Mouse (Mus musculus) stomach, postnatal 0 days (tissue): ENCODE results near the gene Gfpt2. TPM values are rescaled to one million over a fixed set of nuclear protein-coding genes. Genes with fewer than 3 reads are reported as not detected.
A peak's percentile ranks its signal among the peaks of the same experiment; 100 is the strongest.

Experiments used
- ATAC-seq: fragments of 200-750 bp; cut with Nextera tagmentation; 2 replicates; pipeline ENCODE4 v1.8.0; 2017; ENCODE audit not compliant: low FRiP score, low TSS enrichment
- DNase-seq: peaks from one replicate; pipeline ENCODE4 v3.0.0-alpha.2; 2016; ENCODE audit warnings: low spot score
- H3K27ac ChIP-seq: fragments of 300-500 bp; sonication (generic); replicated peaks from 2 replicates; pipeline ENCODE4 v1.5.1; 2014; ENCODE audit warnings: mild to moderate bottlenecking, control low read depth
- H3K27me3 ChIP-seq: fragments of 300-500 bp; sonication (generic); 2 replicates; pipeline ENCODE4 v1.6.1; 2014; ENCODE audit warnings: low read length; ENCODE audit not compliant: control insufficient read depth, insufficient read depth
- H3K36me3 ChIP-seq: fragments of 300-500 bp; sonication (generic); 2 replicates; pipeline ENCODE4 v1.6.1; 2014; ENCODE audit warnings: low read length, mixed read lengths; ENCODE audit not compliant: control insufficient read depth, insufficient read depth
- H3K4me1 ChIP-seq: fragments of 300-500 bp; sonication (generic); replicated peaks from 2 replicates; pipeline ENCODE4 v1.6.1; 2014; ENCODE audit warnings: antibody characterized with exemption; ENCODE audit not compliant: control insufficient read depth, insufficient read depth
- H3K4me2 ChIP-seq: fragments of 300-500 bp; sonication (generic); replicated peaks from 2 replicates; pipeline ENCODE4 v1.6.1; 2014; ENCODE audit warnings: low read depth, mild to moderate bottlenecking, control low read depth, moderate library complexity
- H3K4me3 ChIP-seq: fragments of 300-500 bp; sonication (generic); 2 replicates; pipeline ENCODE4 v1.5.1; 2014; ENCODE audit warnings: low read depth, low read length, control low read depth
- H3K9ac ChIP-seq: fragments of 300-500 bp; sonication (generic); 2 replicates; pipeline ENCODE4 v1.6.1; 2014; ENCODE audit warnings: mild to moderate bottlenecking, low read length, control low read depth, mixed read lengths
- H3K9me3 ChIP-seq: fragments of 300-500 bp; sonication (generic); 2 replicates; pipeline ENCODE4 v1.6.1; 2016; ENCODE audit warnings: low read length; ENCODE audit not compliant: control insufficient read depth
- CTCF ChIP-seq: IDR thresholded peaks from 2 replicates; pipeline ENCODE4 v1.5.1; 2016; ENCODE audit warnings: antibody characterized with exemption, low read depth, mild to moderate bottlenecking, moderate library complexity
- EP300 ChIP-seq: optimal IDR thresholded peaks from 2 replicates; pipeline ENCODE3; 2016; ENCODE audit warnings: antibody characterized with exemption
- WGBS: fragments of 180-500 bp; shearing (Covaris S2); extraction: QIAGEN DNeasy Blood & Tissue Kit; methylation state at CpG from one replicate; pipeline ENCODE4 v1.1.7; 2014; 5-methylcytosine and 5-hydroxymethylcytosine counted together
- polyA plus RNA-seq: library from polyadenylated mRNA; unstranded; fragments of >200 nt; fragmentation: Nextera tagmentation; extraction: Ambion mirVana; gene quantifications from 2 replicates; pipeline ENCODE4 v1.2.1, GENCODE M21; 2015

The Gfpt2 gene
- polyA plus RNA-seq, 1 experiment from 2014 or later = 2.8 TPM

DNA sequence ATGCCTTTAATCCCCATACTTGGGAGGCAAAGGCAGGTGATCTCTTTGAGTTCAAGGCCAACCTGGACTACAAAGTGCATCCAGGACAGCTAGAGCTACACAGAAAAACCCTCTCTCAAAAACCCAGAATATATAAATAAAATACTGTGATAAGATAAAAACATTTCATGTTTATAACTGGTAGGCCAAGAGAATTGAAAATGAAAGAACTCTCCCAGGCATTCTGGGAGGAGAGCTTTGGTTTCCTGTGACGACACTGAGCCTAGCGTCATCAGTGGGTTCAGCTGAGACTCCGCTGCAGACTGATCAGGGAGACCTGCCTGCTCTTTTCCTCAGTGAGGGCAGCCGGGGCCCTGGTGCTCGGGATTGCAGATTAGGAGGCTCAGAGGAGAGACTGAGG, 61.2 kb downstream of the Gfpt2 start:
- no peak for DNase-seq
- TF ChIP-seq CTCF = no peak
- no peak for TF ChIP-seq EP300
- no peaks in the 10 kb centered on the region for H3K27me3 ChIP-seq
- no peaks in the 10 kb centered on the region for H3K4me1 ChIP-seq
- no peak for ATAC-seq
- peaks cover 8% of the 10 kb centered on the region; the same call in 1 of the 2 replicates for H3K36me3 ChIP-seq
- H3K4me2 ChIP-seq = no peak overlapping the region
- no peak overlapping the region for H3K27ac ChIP-seq
- no peaks in the 10 kb centered on the region for H3K9me3 ChIP-seq
- no peak overlapping the region for H3K4me3 ChIP-seq
- 79% methylated on average over 5 of the region's 5 CpGs for WGBS
- H3K9ac ChIP-seq = no peak overlapping the region

DNA sequence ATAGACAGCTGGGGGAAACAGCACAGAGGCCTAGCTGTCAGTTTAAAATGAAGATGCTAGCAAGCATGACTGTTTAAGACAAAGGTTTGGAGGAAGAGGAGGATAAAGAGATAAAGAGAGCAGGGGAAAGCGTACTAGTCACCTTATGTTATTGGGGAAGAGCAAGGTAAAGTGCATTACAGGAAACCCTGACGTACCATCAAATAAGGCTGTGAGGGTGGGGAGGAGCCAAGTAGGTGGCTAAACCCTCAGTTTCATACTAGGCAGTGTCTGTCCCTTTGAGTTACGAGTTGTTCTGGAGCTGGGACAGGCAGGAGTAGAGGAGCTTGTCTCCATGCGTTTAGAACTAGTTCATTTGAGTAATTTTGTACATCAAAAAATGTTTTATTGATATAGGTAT, 67.2 kb downstream of the Gfpt2 start:
- TF ChIP-seq CTCF (no peak), EP300 (no peak)
- no peaks in the 10 kb centered on the region; the same call in 1 of the 2 replicates for H3K36me3 ChIP-seq
- H3K27me3 ChIP-seq = no peaks in the 10 kb centered on the region
- no peaks in the 10 kb centered on the region for H3K9me3 ChIP-seq
- H3K4me3 ChIP-seq = no peak overlapping the region
- WGBS = 93% methylated on average over 4 of the region's 4 CpGs
- H3K4me1 ChIP-seq = no peaks in the 10 kb centered on the region
- H3K4me2 ChIP-seq = no peak overlapping the region
- no peak overlapping the region for H3K27ac ChIP-seq
- no peak for ATAC-seq
- H3K9ac ChIP-seq = no peak overlapping the region
- DNase-seq = peak; percentile 3

DNA sequence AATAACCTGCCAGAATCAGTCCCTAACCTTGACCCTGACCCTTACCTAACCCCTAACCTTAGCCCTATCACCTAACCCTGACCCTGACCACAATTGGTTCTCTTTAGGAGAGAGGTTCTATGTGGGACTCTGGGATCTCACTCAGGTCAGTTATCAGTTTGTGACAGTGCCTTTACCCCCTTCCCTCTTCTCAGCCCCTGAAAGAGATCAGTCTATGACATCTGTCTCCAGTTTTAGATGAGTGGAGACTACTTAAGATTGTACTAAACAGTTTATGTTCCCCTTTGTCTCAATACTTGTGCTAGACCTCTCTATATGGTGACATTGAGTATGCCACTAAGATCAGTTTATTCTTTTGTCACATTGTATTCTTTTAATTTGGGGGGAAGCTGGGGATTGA, 69.9 kb downstream of the Gfpt2 start:
- Histone ChIP-seq H3K4me1 (no peaks in the 10 kb centered on the region), H3K36me3 (peaks cover 2% of the 10 kb centered on the region; the same call in 1 of the 2 replicates), H3K9ac (no peak overlapping the region), H3K27me3 (no peaks in the 10 kb centered on the region), H3K4me2 (no peak overlapping the region), H3K9me3 (no peaks in the 10 kb centered on the region), H3K4me3 (no peak overlapping the region), H3K27ac (no peak overlapping the region)
- ATAC-seq = no peak
- no peak for TF ChIP-seq CTCF
- no peak for DNase-seq

DNA sequence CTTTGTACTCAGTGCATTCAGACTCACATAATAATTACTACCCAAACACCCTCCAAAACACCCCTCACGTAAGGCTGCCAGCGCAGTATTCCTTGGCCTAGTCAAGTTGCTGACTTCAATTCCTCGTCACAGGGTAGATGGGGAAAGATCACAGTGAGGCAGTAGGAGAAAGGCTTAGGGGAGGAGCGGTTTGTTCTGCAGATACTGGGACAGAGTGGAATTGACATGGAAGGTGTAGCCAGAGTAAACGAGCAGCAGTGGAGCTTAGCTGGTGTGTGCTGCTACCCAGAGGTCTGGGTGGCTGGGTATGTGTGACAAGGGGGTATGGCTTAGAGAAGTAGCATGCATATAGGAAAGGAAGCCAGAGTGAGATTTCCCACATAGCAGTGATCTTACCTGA, 73.3 kb downstream of the Gfpt2 start:
- H3K9ac ChIP-seq = no peak overlapping the region
- H3K4me3 ChIP-seq = no peak overlapping the region
- WGBS = 82% methylated on average over 5 of the region's 5 CpGs
- H3K27me3 ChIP-seq = no peaks in the 10 kb centered on the region
- peaks cover 2% of the 10 kb centered on the region for H3K36me3 ChIP-seq
- H3K4me1 ChIP-seq = no peaks in the 10 kb centered on the region
- no peak for TF ChIP-seq CTCF
- TF ChIP-seq EP300 = no peak
- H3K9me3 ChIP-seq = no peaks in the 10 kb centered on the region
- DNase-seq (peak; percentile 21), ATAC-seq (peak; percentile 79)
- no peak overlapping the region for H3K27ac ChIP-seq
- H3K4me2 ChIP-seq = no peak overlapping the region

DNA sequence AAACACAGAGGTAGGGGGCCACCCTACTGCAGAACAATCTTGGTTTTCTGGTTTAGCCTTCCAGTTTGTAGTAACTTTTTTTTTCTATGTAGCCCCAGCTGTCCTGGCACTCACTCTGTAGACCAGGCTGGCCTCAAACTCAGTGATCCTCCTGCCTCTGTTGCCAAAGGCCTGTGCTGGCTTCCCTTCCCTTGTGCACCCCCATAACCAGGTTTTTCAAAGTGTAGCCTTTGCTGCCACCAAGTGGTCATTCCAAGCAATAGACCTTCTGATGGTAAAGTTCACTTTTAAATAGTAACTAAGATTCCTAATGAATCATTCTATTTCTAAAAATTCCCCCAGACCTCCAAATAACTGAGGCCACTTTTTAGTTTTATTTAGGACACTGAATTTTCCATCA, 75.8 kb downstream of the Gfpt2 start:
- H3K4me3 ChIP-seq = no peak overlapping the region
- DNase-seq (peak; percentile 46), ATAC-seq (no peak)
- H3K27ac ChIP-seq = no peak overlapping the region
- no peak overlapping the region for H3K9ac ChIP-seq
- peak; percentile 85 for TF ChIP-seq CTCF
- TF ChIP-seq EP300 = no peak
- H3K36me3 ChIP-seq = peaks cover 10% of the 10 kb centered on the region
- no peaks in the 10 kb centered on the region for H3K4me1 ChIP-seq
- no peak overlapping the region for H3K4me2 ChIP-seq
- no peaks in the 10 kb centered on the region for H3K27me3 ChIP-seq
- H3K9me3 ChIP-seq = no peaks in the 10 kb centered on the region

DNA sequence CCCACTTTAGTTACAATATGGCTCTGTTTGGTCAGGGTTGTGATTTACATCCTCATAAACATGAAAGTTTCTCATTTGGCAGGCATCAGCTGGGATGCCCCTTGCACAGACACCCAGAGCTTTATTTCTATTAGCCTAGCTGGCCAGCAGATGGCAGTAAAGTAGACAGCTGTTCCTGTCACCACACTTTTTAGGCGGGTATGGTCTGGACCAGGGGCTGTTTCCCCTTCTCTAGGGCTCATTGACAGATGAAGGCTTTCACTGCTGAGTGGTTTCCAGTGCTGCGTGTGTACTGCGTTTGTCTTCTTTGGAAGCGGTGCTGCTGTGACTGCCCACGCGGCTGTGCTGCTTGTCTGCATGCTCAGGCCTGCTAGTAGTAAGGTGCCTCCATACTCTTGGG, 77.9 kb downstream of the Gfpt2 start:
- ATAC-seq (no peak), DNase-seq (peak; percentile 30)
- no peaks in the 10 kb centered on the region for H3K27me3 ChIP-seq
- no peak overlapping the region for H3K27ac ChIP-seq
- no peak overlapping the region for H3K4me3 ChIP-seq
- H3K9me3 ChIP-seq = no peaks in the 10 kb centered on the region
- peaks cover 10% of the 10 kb centered on the region for H3K36me3 ChIP-seq
- no peak overlapping the region for H3K9ac ChIP-seq
- no peak for TF ChIP-seq EP300
- TF ChIP-seq CTCF = peak; percentile 80
- WGBS = 54% methylated on average over 6 of the region's 6 CpGs
- no peak overlapping the region for H3K4me2 ChIP-seq
- no peaks in the 10 kb centered on the region for H3K4me1 ChIP-seq
